Mouse (Mus musculus): Measurements from ENCODE around the gene Pdx1.
A peak's percentile ranks its signal among the peaks of the same experiment; 100 is the strongest.

Pdx1 gene

DNA sequence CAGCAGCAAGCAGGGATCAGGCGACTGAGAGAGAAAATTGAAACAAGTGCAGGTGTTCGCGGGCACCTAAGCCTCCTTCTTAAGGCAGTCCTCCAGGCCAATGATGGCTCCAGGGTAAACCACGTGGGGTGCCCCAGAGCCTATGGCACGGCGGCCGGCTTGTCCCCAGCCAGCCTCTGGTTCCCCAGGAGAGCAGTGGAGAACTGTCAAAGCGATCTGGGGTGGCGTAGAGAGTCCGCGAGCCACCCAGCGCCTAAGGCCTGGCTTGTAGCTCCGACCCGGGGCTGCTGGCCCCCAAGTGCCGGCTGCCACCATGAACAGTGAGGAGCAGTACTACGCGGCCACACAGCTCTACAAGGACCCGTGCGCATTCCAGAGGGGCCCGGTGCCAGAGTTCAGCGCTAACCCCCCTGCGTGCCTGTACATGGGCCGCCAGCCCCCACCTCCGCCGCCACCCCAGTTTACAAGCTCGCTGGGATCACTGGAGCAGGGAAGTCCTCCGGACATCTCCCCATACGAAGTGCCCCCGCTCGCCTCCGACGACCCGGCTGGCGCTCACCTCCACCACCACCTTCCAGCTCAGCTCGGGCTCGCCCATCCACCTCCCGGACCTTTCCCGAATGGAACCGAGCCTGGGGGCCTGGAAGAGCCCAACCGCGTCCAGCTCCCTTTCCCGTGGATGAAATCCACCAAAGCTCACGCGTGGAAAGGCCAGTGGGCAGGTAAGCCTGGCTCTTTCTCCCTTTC is at the start of gene Pdx1:
Gene Pdx1 (plus strand): TSS at position 34 of the 747 bp plus-strand sequence.
- no peak for DNase-seq (ENCODE audit: low spot score)

GRCm38 (mm10) chr5:147227354-147228112 is 42.2 kb upstream of the Pdx1 start:
- peak; percentile 81 for DNase-seq (ENCODE audit: low spot score)

DNA sequence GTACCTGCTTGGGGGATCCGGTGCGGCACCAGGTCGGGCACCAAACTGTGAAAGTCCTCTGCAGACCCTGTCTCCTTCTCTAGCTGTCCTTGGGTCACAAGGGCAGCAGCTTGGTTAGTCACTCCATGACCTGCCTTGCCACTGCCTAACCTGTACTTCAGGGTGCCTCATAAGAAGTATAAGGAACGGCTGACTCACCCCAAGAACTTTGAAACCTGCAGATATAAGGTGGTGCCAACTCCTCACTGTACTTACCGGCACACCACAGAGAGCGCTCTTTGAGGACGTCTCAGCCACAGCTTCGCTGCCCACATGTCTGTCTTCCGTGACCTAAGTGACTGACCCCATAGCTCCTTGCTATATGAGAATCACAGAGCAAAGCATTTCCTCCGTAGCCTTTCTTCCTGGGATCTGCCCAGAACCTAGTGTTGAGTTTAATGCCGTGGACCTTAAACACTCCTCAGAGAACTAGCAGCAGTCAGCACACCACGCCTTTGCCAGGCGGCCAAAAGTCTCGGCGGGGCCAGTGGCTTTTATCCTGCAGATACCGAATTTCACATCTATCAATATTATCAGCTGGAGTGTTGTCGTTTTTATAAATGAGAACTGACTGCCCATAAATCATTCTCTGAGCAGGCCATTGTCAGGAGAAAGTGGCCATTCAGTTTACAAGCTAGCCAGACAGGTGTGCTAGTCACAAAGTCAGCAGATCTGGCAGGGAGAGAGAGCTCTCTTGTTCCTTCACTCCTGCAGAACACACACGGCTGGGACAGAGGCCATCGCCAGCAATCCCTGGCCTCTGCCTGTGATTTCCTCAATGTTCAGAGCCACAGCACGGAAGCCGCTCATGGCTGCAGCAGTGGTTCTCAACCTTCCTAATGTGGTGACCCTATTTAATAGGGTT is 34.1 kb upstream of the Pdx1 start:
- no peak for DNase-seq (ENCODE audit: low spot score)

- no peak for DNase-seq (ENCODE audit: low spot score)
Observed at GRCm38 (mm10) chr5:147243908-147244307, 25.9 kb upstream of the Pdx1 start.

- no peak for DNase-seq (ENCODE audit: low spot score)
Observed at GRCm38 (mm10) chr5:147260189-147260588, 9.6 kb upstream of the Pdx1 start.

GRCm38 (mm10) chr5:147260778-147261177 is 9.0 kb upstream of the Pdx1 start:
- DNase-seq (ENCODE audit: low spot score) = no peak

DNA sequence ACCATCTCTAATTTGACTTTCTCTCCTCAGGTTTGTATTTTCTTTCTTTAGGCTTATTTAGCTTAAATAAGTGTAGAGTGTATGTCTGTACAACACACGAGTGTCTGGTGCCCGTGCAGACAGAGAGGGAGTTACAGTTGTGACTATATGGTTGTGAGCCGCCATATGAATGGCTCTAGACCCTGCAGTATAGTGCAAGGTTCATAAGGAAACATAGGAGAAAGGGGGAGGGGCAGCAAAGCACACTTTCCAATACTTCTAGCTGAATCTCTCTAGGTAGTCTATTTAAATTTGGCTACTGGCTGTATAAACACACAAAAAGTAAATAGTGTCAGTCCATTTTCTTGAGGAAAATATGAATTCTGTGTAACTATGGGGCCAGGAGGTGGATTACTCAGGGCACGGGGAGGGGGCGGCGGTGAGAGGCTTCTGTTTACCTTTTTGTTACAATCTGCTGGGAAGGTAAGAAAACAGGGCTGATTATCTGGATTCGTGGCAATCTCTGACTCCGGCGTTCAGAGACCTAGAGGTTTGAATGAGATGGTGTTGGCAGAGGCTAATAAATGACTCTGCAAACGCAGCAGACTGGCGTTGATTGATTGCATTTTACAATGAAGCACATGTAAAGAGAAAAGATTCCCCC is 7.7 kb upstream of the Pdx1 start:
- no peak for DNase-seq (ENCODE audit: low spot score)

- DNase-seq (ENCODE audit: low spot score) = no peak
Observed at GRCm38 (mm10) chr5:147263945-147264344, 5.8 kb upstream of the Pdx1 start.

GRCm38 (mm10) chr5:147267434-147267833 is 2.3 kb upstream of the Pdx1 start:
- DNase-seq (ENCODE audit: low spot score) = no peak

- DNase-seq (ENCODE audit: low spot score) = no peak
Observed at GRCm38 (mm10) chr5:147268728-147269127, 1.0 kb upstream of the Pdx1 start.

DNA sequence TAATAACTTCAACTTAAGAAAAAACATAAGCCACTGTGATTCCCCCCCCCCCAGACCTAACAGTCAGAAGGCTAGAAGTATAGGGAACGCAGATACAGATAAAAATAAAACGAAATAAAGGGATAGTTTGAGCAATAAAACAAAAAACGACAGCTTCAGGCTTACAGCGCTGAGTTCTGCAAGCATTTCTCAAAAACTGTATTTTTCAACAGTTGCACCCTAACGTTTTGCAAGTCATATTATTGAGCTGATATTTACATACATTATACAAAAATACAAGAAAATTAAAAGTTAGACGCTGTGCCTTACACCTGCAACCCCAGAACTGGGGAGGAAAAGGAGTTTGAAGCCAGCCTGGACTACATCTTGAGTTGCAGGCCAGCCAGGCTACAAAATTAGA is 388 bp upstream of the Pdx1 start:
- DNase-seq (ENCODE audit: low spot score) = no peak

GRCm38 (mm10) chr5:147270673-147271655 is 1.2 kb downstream of the Pdx1 start:
- DNase-seq (ENCODE audit: low spot score) = no peak

DNA sequence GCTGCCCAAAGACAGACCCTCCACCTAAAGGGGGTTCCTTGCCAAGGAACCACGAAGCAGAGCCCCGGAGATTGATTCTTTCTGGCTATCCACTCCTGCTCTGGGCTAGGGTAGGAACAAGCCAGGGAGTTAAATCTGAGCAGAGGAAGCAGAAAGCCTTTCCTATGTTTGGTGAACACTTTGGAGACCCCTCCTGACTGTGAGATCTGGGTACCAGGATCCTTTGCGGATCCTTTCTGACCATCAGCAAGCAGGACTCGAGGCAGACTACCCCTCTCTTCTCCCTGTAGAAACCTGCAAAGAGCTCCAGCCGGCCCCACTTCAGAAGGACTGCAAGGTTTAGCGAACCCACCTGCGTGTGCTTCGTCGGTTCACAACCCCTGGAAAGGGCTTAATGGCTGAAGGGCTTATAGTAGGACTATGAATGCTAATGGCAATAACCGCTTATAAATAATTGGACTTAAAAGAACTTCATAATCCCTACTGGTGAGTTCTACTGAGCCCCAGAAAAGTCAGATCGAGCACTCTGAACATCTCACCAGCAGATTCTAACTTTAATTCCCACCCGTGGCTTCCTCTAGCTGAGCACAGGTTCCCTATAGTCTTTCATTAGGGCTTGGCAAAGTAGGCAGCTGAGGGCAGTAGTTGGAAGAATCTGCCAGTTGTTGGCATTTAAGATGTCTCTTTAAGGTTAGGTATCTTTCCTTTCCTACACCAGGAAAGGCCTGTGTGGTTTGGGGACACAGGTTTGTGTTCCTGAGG is 2.5 kb downstream of the Pdx1 start:
- no peak for DNase-seq (ENCODE audit: low spot score)

- no peak for DNase-seq (ENCODE audit: low spot score)
Observed at GRCm38 (mm10) chr5:147272808-147273345, 3.1 kb downstream of the Pdx1 start.

DNA sequence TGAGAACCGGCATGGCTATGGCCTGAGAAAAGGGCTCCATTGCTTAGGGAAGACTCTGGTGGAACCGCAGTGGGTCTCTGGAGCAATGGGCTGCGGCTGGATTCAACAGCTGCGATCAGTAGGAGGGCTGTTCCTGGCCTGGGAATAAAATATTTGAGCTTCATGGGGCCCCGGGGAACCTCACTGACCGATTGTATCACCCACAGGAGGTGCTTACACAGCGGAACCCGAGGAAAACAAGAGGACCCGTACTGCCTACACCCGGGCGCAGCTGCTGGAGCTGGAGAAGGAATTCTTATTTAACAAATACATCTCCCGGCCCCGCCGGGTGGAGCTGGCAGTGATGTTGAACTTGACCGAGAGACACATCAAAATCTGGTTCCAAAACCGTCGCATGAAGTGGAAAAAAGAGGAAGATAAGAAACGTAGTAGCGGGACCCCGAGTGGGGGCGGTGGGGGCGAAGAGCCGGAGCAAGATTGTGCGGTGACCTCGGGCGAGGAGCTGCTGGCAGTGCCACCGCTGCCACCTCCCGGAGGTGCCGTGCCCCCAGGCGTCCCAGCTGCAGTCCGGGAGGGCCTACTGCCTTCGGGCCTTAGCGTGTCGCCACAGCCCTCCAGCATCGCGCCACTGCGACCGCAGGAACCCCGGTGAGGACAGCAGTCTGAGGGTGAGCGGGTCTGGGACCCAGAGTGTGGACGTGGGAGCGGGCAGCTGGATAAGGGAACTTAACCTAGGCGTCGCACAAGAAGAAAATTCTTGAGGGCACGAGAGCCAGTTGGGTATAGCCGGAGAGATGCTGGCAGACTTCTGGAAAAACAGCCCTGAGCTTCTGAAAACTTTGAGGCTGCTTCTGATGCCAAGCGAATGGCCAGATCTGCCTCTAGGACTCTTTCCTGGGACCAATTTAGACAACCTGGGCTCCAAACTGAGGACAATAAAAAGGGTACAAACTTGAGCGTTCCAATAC is 4.7 kb downstream of the Pdx1 start:
- DNase-seq (ENCODE audit: low spot score) = no peak

GRCm38 (mm10) chr5:147275761-147276160 is 6.0 kb downstream of the Pdx1 start:
- no peak for DNase-seq (ENCODE audit: low spot score)

DNA sequence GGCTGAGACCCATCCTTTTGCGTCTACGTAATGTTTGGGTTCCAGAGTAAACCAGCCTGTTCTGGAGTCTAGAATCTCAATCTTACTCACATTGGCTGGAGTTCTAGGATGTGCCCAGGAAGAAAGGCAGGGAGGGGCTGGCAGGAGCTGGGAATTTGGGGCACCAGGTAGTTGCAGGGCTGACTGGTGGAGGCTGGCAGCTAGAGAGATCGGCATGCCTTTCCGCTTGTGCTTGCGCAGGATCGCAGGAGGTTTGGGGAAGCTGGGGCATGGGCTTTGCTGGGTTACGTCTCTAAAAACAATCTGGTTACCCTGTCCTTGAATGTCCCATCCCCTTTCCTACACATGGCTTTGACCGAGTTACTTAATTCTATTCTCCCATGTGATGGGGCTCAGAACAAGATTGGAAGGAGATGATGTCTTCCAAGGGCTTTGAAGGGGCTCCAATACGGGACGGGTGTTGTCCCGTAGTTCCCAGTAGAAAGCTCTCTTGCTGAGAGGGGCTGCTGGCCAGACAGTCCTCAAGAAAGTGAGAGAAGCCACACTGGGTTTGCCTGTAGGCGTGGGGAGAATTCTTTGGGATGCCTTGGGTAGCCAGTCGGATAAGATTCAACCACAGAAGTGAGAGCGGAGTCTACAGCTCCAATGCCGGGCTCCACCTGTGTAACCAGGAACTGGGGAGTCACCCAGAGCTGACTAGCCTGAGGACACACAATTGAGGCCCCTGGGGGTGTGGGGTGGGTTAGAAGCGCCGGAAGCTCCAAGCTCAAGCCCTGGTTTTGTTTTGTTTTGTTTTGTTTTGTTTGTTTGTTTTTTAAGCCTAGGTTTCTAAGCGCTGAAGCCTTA is 7.2 kb downstream of the Pdx1 start:
- no peak for DNase-seq (ENCODE audit: low spot score)

GRCm38 (mm10) chr5:147277547-147277925 is 7.8 kb downstream of the Pdx1 start:
- no peak for DNase-seq (ENCODE audit: low spot score)

Measured in urinary bladder, postnatal 14 days (tissue).